Mouse (Mus musculus) lung, adult 2 months (tissue): Measurements from ENCODE around the gene Tubgcp6.

Source experiments
- CTCF ChIP-seq: fragments of 200-500 bp; IDR thresholded peaks from 2 replicates; pipeline ENCODE4 v1.5.1; 2011; ENCODE audit warnings: mild to moderate bottlenecking, low read length, control low read depth; ENCODE audit not compliant: insufficient read depth
- POLR2A ChIP-seq: fragments of 200-500 bp; IDR thresholded peaks from 2 replicates; pipeline ENCODE4 v1.6.1; 2011; ENCODE audit warnings: low read depth, mild to moderate bottlenecking, control low read depth, low read length, borderline replicate concordance; ENCODE audit errors: extremely low read depth

- TF ChIP-seq CTCF, result no peak
- TF ChIP-seq POLR2A, result no peak
Observed at GRCm38 (mm10) chr15:89137378-89138045, 14.6 kb upstream of the Tubgcp6 start.
